Mouse (Mus musculus): ENCODE measurements around the gene Mthfd1l.
"Not testable (repeated sequence)": the region's sequence is repeated elsewhere in the genome, so short reads cannot be mapped to it uniquely, and the experiment has no call there.

Gene Mthfd1l

DNA sequence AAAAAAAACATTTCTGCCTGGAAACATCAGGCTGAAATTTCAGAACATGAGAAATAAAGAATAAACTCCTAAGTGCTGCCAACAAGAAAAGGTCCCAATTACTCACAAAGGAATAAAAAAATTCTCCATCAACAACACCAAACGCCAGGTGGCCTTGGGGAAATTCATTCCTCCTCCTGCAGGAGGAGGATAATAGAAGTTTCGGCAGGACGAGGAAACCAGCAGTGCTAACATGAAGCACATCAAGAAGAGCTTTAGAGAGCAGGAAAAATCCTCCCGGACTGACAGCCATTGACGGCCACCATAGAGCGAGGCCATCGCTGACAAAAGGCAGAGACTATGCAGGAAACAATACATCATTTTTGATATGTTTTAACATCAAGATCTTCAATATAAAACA, 71.5 kb downstream of the Mthfd1l start:
- DNase-seq (ENCODE audit: low spot score in 2 of 2) = no peak

DNA sequence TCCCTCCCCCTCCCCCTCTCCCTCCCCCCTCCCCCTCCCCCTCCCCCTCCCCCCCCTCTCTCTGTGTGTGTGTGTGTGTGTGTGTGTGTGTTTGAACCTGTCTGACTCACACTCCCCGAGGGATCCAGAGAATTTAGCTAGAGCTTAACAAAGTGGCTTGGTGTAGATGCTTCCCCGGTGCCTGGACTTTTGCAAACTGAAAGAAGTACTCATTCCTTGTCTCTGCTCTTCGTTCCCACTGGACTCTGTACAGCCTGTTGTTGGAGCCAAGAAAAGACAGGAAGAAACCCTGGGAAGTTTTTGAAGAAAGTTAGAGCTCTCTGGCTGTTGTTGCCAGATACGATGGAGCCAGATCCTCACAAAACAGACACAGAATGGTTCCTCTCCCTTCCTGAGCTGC, 73.6 kb downstream of the Mthfd1l start:
- DNase-seq (ENCODE audit: low spot score in 2 of 2) = no peak

DNA sequence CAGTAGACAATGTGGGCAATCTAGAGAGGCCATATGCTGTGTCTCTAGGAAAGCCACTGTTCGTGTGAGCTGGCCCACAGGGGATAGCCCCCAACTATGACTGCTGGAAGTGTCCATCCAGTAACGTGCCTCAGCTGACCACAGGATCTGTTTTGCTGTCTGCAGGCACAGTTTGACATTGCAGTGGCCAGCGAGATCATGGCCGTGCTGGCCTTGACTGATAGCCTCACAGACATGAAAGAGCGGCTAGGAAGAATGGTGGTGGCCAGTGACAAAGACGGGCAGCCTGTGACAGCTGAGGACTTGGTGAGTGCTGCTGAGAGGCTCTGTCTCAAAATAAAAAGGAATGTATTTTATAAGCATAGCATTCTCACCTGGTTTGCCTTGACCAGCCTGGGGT, 74.7 kb downstream of the Mthfd1l start:
- DNase-seq (ENCODE audit: low spot score in 2 of 2) = no peak

DNA sequence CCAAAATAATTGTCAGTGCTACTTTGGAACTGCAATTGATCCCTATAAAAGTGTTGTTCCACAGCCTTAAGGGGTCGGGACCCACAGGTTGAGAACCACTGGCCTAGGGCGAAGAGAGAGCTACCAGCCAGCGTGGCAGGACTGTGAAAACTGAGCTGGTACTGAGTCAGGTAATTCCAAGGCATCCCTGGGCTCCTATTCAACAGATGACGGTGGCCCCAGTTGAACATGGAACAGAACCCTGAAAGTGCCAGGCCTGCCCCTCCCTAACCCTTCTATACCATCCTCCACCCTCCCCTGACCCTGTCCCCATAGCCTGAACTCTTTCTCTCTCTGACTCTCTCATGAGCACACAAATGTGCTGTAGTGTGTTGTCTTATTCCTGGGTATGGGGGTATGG, 77.3 kb downstream of the Mthfd1l start:
- no peak for DNase-seq (ENCODE audit: low spot score in 2 of 2)

- DNase-seq (ENCODE audit: low spot score in 2 of 2) = no peak
Measured at GRCm38 (mm10) chr10:4052711-4053110, 79.8 kb downstream of the Mthfd1l start.

GRCm38 (mm10) chr10:4053278-4054061, 80.6 kb downstream of the Mthfd1l start:
- no peak for DNase-seq (ENCODE audit: low spot score in 2 of 2)

GRCm38 (mm10) chr10:4054589-4054988, 81.7 kb downstream of the Mthfd1l start:
- no peak for DNase-seq (ENCODE audit: low spot score in 2 of 2)

DNA sequence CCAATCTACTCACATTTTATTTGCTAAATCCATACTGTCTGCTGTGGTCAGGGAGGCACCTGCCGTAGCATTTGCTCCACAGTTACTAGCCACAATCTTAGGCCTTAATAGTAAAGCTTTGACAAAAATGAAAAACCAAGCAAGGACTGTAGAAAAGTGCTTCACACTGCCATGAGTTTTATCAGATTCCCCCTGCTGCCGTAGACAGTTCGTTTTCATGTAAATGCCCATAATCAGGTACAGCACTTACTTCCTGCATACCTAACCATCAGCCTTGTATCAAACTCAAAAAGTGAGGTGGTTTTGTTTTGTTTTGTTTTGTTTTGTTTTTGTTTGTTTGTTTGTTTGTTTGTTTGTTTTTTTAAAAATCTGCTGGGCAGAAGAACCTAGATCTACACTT, 84.5 kb downstream of the Mthfd1l start:
- no peak for DNase-seq (ENCODE audit: low spot score in 2 of 2)

GRCm38 (mm10) chr10:4057832-4058231, 84.9 kb downstream of the Mthfd1l start:
- DNase-seq (ENCODE audit: low spot score in 2 of 2) = no peak

GRCm38 (mm10) chr10:4061071-4061987, 88.4 kb downstream of the Mthfd1l start:
- DNase-seq (ENCODE audit: low spot score in 2 of 2) = no peak

DNA sequence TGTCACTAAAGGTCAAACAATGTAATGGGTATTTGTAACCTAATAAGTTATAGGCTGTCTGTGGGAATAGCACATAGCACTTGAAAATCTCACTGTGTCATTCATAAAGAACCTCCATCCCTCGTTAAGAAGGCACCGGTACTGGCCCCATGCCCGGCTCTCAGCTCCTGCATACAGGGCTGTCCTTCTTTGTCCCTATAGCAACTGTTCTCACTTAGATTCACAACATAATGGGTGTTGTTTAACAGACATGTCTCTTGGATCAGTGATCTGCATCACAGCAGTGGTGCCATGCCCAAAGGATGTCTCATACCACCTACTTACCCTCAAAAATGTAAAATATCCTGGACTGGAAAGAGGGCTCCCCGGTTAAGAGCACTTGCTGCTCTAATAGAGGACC, 90.6 kb downstream of the Mthfd1l start:
- DNase-seq (ENCODE audit: low spot score in 2 of 2) = no peak

DNA sequence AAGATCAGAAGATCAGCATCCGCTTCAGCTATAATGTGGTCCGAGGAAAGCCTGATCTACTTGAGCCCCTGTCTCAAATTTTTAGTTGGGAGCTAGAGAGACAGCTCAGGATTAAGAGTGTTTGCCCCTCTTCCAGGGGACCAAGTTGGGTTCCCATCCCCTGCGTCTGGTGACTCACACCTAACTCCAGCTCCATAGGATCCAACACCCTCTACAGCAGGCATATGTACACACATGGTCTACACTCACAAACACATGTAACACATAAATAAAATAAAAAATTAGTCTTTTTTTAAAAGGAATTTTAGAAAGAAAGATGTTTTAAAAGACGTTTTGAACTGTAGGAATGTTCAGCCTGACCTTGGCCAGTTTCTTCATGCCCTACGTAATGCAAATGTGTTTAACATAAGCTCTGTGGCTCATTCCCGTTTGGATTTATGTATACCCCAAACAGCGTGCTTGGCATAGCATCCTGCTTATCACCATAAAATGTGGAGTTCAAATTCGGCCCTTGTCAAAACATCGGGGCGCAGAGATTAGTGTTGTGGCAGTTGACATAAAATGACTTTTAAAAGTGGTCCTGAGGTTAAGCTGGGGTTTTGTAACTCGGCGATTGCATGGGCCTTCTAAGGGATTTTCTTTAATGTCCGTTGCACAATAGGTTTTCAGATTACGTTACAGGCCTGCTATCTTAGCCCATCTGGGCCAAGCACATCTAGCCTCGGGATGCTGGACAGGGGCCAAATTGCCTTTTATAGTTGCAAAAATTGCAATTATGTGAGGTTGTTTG, 92.6 kb downstream of the Mthfd1l start:
- no peak for DNase-seq (ENCODE audit: low spot score in 2 of 2)

- DNase-seq (ENCODE audit: low spot score in 2 of 2) = no peak
Measured at GRCm38 (mm10) chr10:4069258-4069826, 96.4 kb downstream of the Mthfd1l start.

DNA sequence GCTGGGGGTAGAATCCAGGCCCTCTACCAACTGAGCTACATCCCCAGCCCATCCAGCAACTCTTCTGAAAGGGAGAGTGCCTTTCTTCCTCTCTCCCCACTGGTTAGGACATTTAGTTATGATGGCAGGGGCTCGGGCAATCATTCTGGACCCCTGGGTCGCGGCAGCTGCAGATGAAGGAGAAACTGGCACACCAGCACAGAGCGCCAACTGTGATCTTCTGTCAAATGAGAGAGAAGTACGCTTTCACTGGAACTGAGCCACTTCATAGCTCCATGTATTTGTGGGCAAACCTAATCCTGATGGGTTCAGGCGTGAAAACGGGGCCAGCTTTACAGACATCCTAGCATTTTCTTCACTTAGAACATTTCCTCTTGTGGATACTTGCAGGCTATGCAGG, 97.1 kb downstream of the Mthfd1l start:
- no peak for DNase-seq (ENCODE audit: low spot score in 2 of 2)

DNA sequence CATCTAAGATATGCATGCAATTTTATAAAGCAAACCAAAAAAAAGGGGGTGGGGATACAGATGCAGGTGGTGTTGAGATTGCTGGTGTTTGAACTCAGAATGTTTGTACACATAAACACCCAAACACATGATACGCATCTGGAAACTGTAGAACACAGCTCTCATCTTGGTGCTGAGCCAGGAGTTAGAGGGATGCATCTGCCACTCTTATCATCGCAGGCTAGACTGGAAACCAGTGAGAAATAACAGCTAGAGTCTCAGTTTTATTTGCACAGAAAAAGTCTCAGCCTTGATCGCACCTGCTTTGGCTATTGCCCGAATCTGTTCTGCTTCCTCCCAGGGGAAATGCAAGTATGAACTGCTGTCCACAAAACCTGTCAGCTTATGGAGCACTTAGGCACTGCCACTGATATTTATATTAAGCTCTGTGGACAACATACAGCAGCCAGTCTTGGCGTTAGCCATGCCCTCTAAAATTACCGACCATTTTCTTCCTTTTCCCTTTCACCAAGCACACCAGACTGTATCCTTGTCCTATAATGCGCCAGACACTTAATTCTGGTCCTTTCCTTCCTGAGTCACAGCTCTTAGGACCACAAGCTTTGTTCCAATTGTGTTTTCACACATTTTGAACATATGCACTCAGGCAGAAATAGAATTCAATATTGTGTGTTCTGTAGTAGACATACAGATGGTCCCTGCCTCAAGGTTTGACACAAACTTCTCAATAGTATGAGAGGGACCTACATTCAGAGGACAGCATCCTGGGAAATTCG, 98.3 kb downstream of the Mthfd1l start:
- no peak for DNase-seq (ENCODE audit: low spot score in 2 of 2)

- DNase-seq (ENCODE audit: low spot score in 2 of 2) = no peak
Measured at GRCm38 (mm10) chr10:4071845-4072345, 99.0 kb downstream of the Mthfd1l start.

- not testable (repeated sequence) for DNase-seq (ENCODE audit: low spot score in 2 of 2)
Measured at GRCm38 (mm10) chr10:4072491-4072890, 99.6 kb downstream of the Mthfd1l start.

- no peak for DNase-seq (ENCODE audit: low spot score in 2 of 2)
Measured at GRCm38 (mm10) chr10:4078220-4078840, 105.4 kb downstream of the Mthfd1l start.

DNA sequence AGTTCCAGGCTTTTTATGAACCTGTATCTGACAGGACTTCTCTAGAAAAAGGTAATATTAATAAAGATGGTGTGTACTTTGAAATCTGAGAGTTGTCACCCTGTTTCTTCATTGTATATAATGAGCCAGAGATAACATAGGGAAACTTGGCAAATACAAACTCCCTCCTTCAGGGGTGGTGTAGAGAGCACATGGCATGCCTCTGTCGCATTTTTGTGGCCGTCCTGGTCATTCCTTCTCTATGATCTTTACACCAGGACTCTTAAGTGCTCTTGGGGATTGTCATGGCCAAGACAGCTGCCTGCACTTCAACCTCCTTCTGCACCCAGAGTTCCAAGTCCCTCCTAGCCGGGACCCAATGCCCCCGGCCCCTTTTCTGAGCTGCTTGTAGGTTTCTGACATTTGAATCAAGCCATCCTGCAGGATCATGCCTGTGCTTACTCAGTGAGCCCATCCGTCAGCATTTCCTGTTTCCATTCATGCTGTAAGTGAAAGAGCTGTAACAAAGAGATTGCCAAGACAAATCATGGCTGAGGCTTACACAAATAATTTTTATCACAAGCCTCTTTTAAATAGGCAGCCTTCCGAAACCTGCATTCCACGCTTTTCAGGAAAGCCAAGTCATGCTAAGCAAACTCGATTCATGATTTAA, 106.2 kb downstream of the Mthfd1l start:
- no peak for DNase-seq (ENCODE audit: low spot score in 2 of 2)

Data from thymus, postnatal 10 days (tissue).